Mouse (Mus musculus) MEL (cell line): ENCODE measurements around the gene Isca1. TPM values are rescaled to one million over a fixed set of nuclear protein-coding genes. Genes with fewer than 3 reads are reported as not detected.

ENCODE experiments used
- DNase-seq: peaks from one replicate; pipeline ENCODE4 v3.0.0; 2011; ENCODE audit warnings: low read depth, low spot score
- H3K27ac ChIP-seq: 2 replicates; pipeline ENCODE4 v1.5.1; 2012; ENCODE audit warnings: low read depth, mild to moderate bottlenecking, control low read depth, low read length, moderate library complexity; ENCODE audit not compliant: control insufficient read depth
- H3K27me3 ChIP-seq, 2 experiments: fragments of 150-350 bp in 1 of 2; sonication (generic) in 1 of 2; 2 replicates each; pipeline ENCODE4 v1.6.1; 2012; ENCODE audit warnings: low read length in 2 of 2, mild to moderate bottlenecking in 2 of 2, improper control_type of control experiment in 1 of 2, moderate library complexity in 1 of 2; ENCODE audit not compliant: insufficient read depth in 2 of 2, control insufficient read depth in 1 of 2
- H3K36me3 ChIP-seq, 2 experiments: 2 replicates each; pipeline ENCODE4 v1.6.1; 2012 to 2014; ENCODE audit warnings: low read length in 2 of 2, improper control_type of control experiment in 1 of 2, inconsistent platforms in 1 of 2, mild to moderate bottlenecking in 1 of 2; ENCODE audit not compliant: insufficient read depth in 2 of 2, control insufficient read depth in 1 of 2
- H3K4me1 ChIP-seq, 2 experiments: fragments of 150-350 bp in 1 of 2; sonication (generic) in 1 of 2; 2 replicates each; pipeline ENCODE4 v1.6.1; 2012; ENCODE audit warnings: low read length in 2 of 2, improper control_type of control experiment in 1 of 2, mild to moderate bottlenecking in 1 of 2; ENCODE audit not compliant: insufficient read depth in 2 of 2, control insufficient read depth in 1 of 2
- H3K4me3 ChIP-seq, 2 experiments: fragments of 150-350 bp in 1 of 2; sonication (generic) in 1 of 2; 2 replicates each; pipeline ENCODE4 v1.5.1; 2012; ENCODE audit warnings: low read depth in 2 of 2, low read length in 2 of 2, mild to moderate bottlenecking in 2 of 2, moderate library complexity in 2 of 2, control low read depth in 1 of 2, improper control_type of control experiment in 1 of 2; ENCODE audit not compliant: control insufficient read depth in 1 of 2, insufficient read depth in 1 of 2
- H3K79me2 ChIP-seq: 2 replicates; pipeline ENCODE4 v1.6.1; 2012; ENCODE audit warnings: mild to moderate bottlenecking, low read length, moderate library complexity; ENCODE audit not compliant: control insufficient read depth, poor library complexity, insufficient read depth
- H3K9ac ChIP-seq: 2 replicates; pipeline ENCODE4 v1.6.1; 2012; ENCODE audit warnings: low read depth, mild to moderate bottlenecking, control low read depth, low read length, moderate library complexity; ENCODE audit not compliant: control insufficient read depth, poor library complexity, severe bottlenecking
- H3K9me3 ChIP-seq: fragments of 150-350 bp; sonication (generic); replicated peaks from 2 replicates; pipeline ENCODE4 v1.6.1; 2012; ENCODE audit warnings: mild to moderate bottlenecking, low read length, improper control_type of control experiment, moderate library complexity; ENCODE audit not compliant: insufficient read depth
- CHD2 ChIP-seq: IDR thresholded peaks from 2 replicates; pipeline ENCODE4 v1.6.1; 2011; ENCODE audit warnings: low read length, improper control_type of control experiment
- ELF1 ChIP-seq: IDR thresholded peaks from 2 replicates; pipeline ENCODE4 v1.6.1; 2014; ENCODE audit warnings: low read depth, mild to moderate bottlenecking, inconsistent platforms, low read length, improper control_type of control experiment, moderate library complexity
- EP300 ChIP-seq, 2 experiments: IDR thresholded peaks; 2 replicates each; pipeline ENCODE4 v1.6.1; 2011; ENCODE audit warnings: improper control_type of control experiment in 2 of 2, low read length in 2 of 2, low read depth in 1 of 2, mild to moderate bottlenecking in 1 of 2
- ETS1 ChIP-seq: IDR thresholded peaks from 2 replicates; pipeline ENCODE4 v1.6.1; 2012; ENCODE audit warnings: low read depth, mild to moderate bottlenecking, inconsistent platforms, low read length, improper control_type of control experiment, moderate library complexity
- GABPA ChIP-seq: IDR thresholded peaks from 2 replicates; pipeline ENCODE4 v1.6.1; 2012; ENCODE audit warnings: low read depth, mild to moderate bottlenecking, inconsistent platforms, low read length, improper control_type of control experiment, moderate library complexity
- GATA1 ChIP-seq: IDR thresholded peaks from 2 replicates; pipeline ENCODE4 v1.6.1; 2011; ENCODE audit warnings: low read depth, low read length, improper control_type of control experiment
- HCFC1 ChIP-seq: IDR thresholded peaks from 2 replicates; pipeline ENCODE4 v1.6.1; 2012; ENCODE audit warnings: low read depth, mild to moderate bottlenecking, inconsistent platforms, low read length, improper control_type of control experiment, moderate library complexity
- MAFK ChIP-seq: IDR thresholded peaks from 2 replicates; pipeline ENCODE4 v1.6.1; 2011; ENCODE audit warnings: low read depth, mild to moderate bottlenecking, low read length, improper control_type of control experiment, borderline replicate concordance
- MAX ChIP-seq: IDR thresholded peaks from 2 replicates; pipeline ENCODE4 v1.6.1; 2011; ENCODE audit warnings: low read length, improper control_type of control experiment
- MAZ ChIP-seq: IDR thresholded peaks from 2 replicates; pipeline ENCODE4 v1.6.1; 2012; ENCODE audit warnings: low read depth, mild to moderate bottlenecking, inconsistent platforms, low read length, improper control_type of control experiment
- MYB ChIP-seq: IDR thresholded peaks from 2 replicates; pipeline ENCODE4 v1.6.1; 2011; ENCODE audit warnings: mild to moderate bottlenecking, low read depth, low read length, improper control_type of control experiment
- NELFE ChIP-seq: IDR thresholded peaks from 2 replicates; pipeline ENCODE4 v1.6.1; 2011; ENCODE audit warnings: low read depth, low read length, improper control_type of control experiment
- NRF1 ChIP-seq: IDR thresholded peaks from 2 replicates; pipeline ENCODE4 v1.6.1; 2014; ENCODE audit warnings: low read depth, mild to moderate bottlenecking, inconsistent platforms, low read length, improper control_type of control experiment, moderate library complexity; ENCODE audit not compliant: poor library complexity, insufficient read depth, severe bottlenecking
- POLR2A ChIP-seq, 2 experiments: IDR thresholded peaks; 2 replicates each; pipeline ENCODE4 v1.6.1; 2011 to 2012; ENCODE audit warnings: low read length in 2 of 2, mild to moderate bottlenecking in 2 of 2, control low read depth in 1 of 2, improper control_type of control experiment in 1 of 2, low read depth in 1 of 2, moderate library complexity in 1 of 2; ENCODE audit not compliant: control insufficient read depth in 1 of 2, insufficient read depth in 1 of 2, poor library complexity in 1 of 2
- RCOR1 ChIP-seq: IDR thresholded peaks from 2 replicates; pipeline ENCODE4 v1.6.1; 2012; ENCODE audit warnings: low read depth, mild to moderate bottlenecking, inconsistent platforms, low read length, improper control_type of control experiment
- SIN3A ChIP-seq: IDR thresholded peaks from 2 replicates; pipeline ENCODE4 v1.6.1; 2012; ENCODE audit warnings: low read length, improper control_type of control experiment, inconsistent platforms
- SMC3 ChIP-seq: IDR thresholded peaks from 2 replicates; pipeline ENCODE4 v1.6.1; 2011; ENCODE audit warnings: low read depth, low read length, improper control_type of control experiment
- TAL1 ChIP-seq: IDR thresholded peaks from 2 replicates; pipeline ENCODE4 v1.6.1; 2012; ENCODE audit warnings: mild to moderate bottlenecking, inconsistent platforms, low read length, moderate library complexity, mixed read lengths
- TCF12 ChIP-seq: IDR thresholded peaks from 2 replicates; pipeline ENCODE4 v1.6.1; 2014; ENCODE audit warnings: low read depth, mild to moderate bottlenecking, inconsistent platforms, low read length, improper control_type of control experiment, moderate library complexity
- UBTF ChIP-seq: IDR thresholded peaks from 2 replicates; pipeline ENCODE4 v1.6.1; 2012; ENCODE audit warnings: low read depth, mild to moderate bottlenecking, inconsistent platforms, low read length, improper control_type of control experiment, moderate library complexity, borderline replicate concordance; ENCODE audit not compliant: insufficient read depth
- USF1 ChIP-seq: IDR thresholded peaks from 2 replicates; pipeline ENCODE4 v1.6.1; 2014; ENCODE audit warnings: low read depth, mild to moderate bottlenecking, inconsistent platforms, low read length, improper control_type of control experiment, moderate library complexity
- ZC3H11A ChIP-seq: IDR thresholded peaks from 2 replicates; pipeline ENCODE4 v1.6.1; 2012; ENCODE audit warnings: low read depth, mild to moderate bottlenecking, inconsistent platforms, low read length, improper control_type of control experiment
- ZKSCAN1 ChIP-seq: IDR thresholded peaks from 2 replicates; pipeline ENCODE4 v1.6.1; 2012; ENCODE audit warnings: low read depth, mild to moderate bottlenecking, inconsistent platforms, low read length, improper control_type of control experiment, moderate library complexity
- ZMIZ1 ChIP-seq: IDR thresholded peaks from 2 replicates; pipeline ENCODE4 v1.6.1; 2012; ENCODE audit warnings: low read depth, mild to moderate bottlenecking, inconsistent platforms, low read length, improper control_type of control experiment, moderate library complexity
- ZNF384 ChIP-seq: IDR thresholded peaks from 2 replicates; pipeline ENCODE4 v1.6.1; 2012; ENCODE audit warnings: low read depth, mild to moderate bottlenecking, inconsistent platforms, low read length, improper control_type of control experiment
- polyA plus RNA-seq, 2 experiments: library from polyadenylated mRNA; stranded (reverse) in 1 of 2; unstranded in 1 of 2; fragments of >175 nt in 1 of 2; fragments of >200 nt in 1 of 2; gene quantifications; 2 replicates each; pipeline versions ENCODE4 v1.2.1 to v1.2.4; 2012; ENCODE audit warnings: low replicate concordance in 2 of 2, low read depth in 1 of 2; ENCODE audit not compliant: insufficient read length in 2 of 2, insufficient read depth in 1 of 2, missing spikeins in 1 of 2
- total RNA-seq: library from RNA; depleted of rRNA; stranded (reverse); fragments of 300-350 nt; gene quantifications from 2 replicates; pipeline ENCODE4 v1.2.3, GENCODE M21; 2012

Gene Isca1
- total and polyA plus RNA-seq, 3 experiments = 31.2 to 76.3 (median 63.5) TPM

GRCm38 (mm10) chr13:59766786-59767515 is 2.7 kb downstream of the Isca1 start:
- 0 out of 2 replicates have a peak overlapping the region, but pooled peaks have one; percentile 15 for H3K9ac ChIP-seq
- peaks cover 11 to 25% of the 10 kb centered on the region in 2 experiments for H3K36me3 ChIP-seq
- H3K4me3 ChIP-seq = peak overlapping the region in 1 of 2 experiments; percentile 27; a peak in 1 of 4 replicates
- peaks cover 15 to 18% of the 10 kb centered on the region in 2 experiments for H3K4me1 ChIP-seq
- DNase-seq = peak; percentile 35
- H3K9me3 ChIP-seq = no peaks in the 10 kb centered on the region
- H3K27me3 ChIP-seq = no peaks in the 10 kb centered on the region
- no peak for TF ChIP-seq POLR2A (IDR thresholded peaks at IDR 0.05; ENCODE audit: control insufficient read depth in 1 of 2, insufficient read depth in 1 of 2, low read depth in 1 of 2, low read length in 2 of 2, poor library complexity in 1 of 2)
- TF ChIP-seq GABPA = no peak
- TF ChIP-seq EP300 (IDR thresholded peaks at IDR 0.05; ENCODE audit: low read depth in 1 of 2, low read length in 2 of 2) = no peak
- TF ChIP-seq, all 39 proteins: peak for 0
- Histone ChIP-seq H3K79me2 (peaks cover 52% of the 10 kb centered on the region), H3K27ac (0 out of 2 replicates have a peak overlapping the region, but pooled peaks have one; percentile 5)

- Histone ChIP-seq H3K27me3 (no peaks in the 10 kb centered on the region), H3K4me1 (peaks cover 10% of the 10 kb centered on the region in 2 experiments), H3K36me3 (peaks cover 16 to 24% of the 10 kb centered on the region in 2 experiments)
These were observed 6.8 kb downstream of the Isca1 start for GRCm38 (mm10) chr13:59762791-59763190.

GRCm38 (mm10) chr13:59756906-59757305 is 12.7 kb downstream of the Isca1 start:
- Histone ChIP-seq H3K4me1 (no peaks in the 10 kb centered on the region), H3K9ac (no peak overlapping the region), H3K36me3 (peaks cover 0 to 18% of the 10 kb centered on the region in 2 experiments; a peak in 2 of 4 replicates), H3K9me3 (no peaks in the 10 kb centered on the region), H3K4me3 (no peak overlapping the region), H3K27me3 (no peaks in the 10 kb centered on the region), H3K79me2 (no peaks in the 10 kb centered on the region), H3K27ac (no peak overlapping the region)
- TF ChIP-seq MAZ (no peak), ZC3H11A (no peak), ZMIZ1 (no peak), USF1 (no peak), GATA1 (no peak), ELF1 (no peak), RCOR1 (no peak), MAX (no peak), NRF1 (no peak), ETS1 (no peak), ZNF384 (no peak), TCF12 (no peak), TAL1 (no peak), MYB (no peak)
- DNase-seq = no peak

More at GRCm38 (mm10) chr13:59762791-59763190, 6.8 kb downstream of the Isca1 start:
- no peak overlapping the region for H3K27ac ChIP-seq
- no peak for TF ChIP-seq UBTF
- TF ChIP-seq GATA1 = no peak
- no peak for TF ChIP-seq TAL1
- no peak for TF ChIP-seq MAFK
- TF ChIP-seq ETS1 = no peak
- TF ChIP-seq HCFC1 = no peak
- TF ChIP-seq NELFE = no peak
- TF ChIP-seq SMC3 = no peak
- no peak for TF ChIP-seq USF1
- no peak for TF ChIP-seq MAX
- TF ChIP-seq CHD2 = no peak
- TF ChIP-seq GABPA = no peak
- no peak for TF ChIP-seq ZKSCAN1
- TF ChIP-seq SIN3A = no peak
- TF ChIP-seq POLR2A (IDR thresholded peaks at IDR 0.05; ENCODE audit: control insufficient read depth in 1 of 2, insufficient read depth in 1 of 2, low read depth in 1 of 2, low read length in 2 of 2, poor library complexity in 1 of 2) = no peak
- TF ChIP-seq MYB = no peak
- no peaks in the 10 kb centered on the region for H3K9me3 ChIP-seq
- H3K79me2 ChIP-seq = peaks cover 32% of the 10 kb centered on the region
- no peak overlapping the region for H3K9ac ChIP-seq
- no peak overlapping the region for H3K4me3 ChIP-seq
- DNase-seq = no peak
